Mouse (Mus musculus): ENCODE measurements around the gene Frg2f1.

GRCm38 (mm10) chr4:119490806-119491205, 48.5 kb downstream of the Frg2f1 start:
- TF ChIP-seq CTCF (IDR thresholded peaks at IDR 0.05; ENCODE audit: low read depth) (peak; percentile 40), EP300 (IDR thresholded peaks at IDR 0.05; ENCODE audit: low read depth) (no peak)
